Mouse (Mus musculus): ENCODE measurements at regions not wholly inside any gene's neighbourhood (a gene's known extent, or its start where the extent isn't known, plus 50 kb on each side); places are given as distances from the start of the nearest gene placed in this dataset.

- 55% methylated on average over 3 of the region's 3 CpGs for WGBS
- no peak overlapping the region for H3K27ac ChIP-seq (ENCODE audit: low read length)
- no peak overlapping the region for H3K4me3 ChIP-seq (ENCODE audit: low read depth, low read length)
- H3K9ac ChIP-seq (replicated peaks; ENCODE audit: low read depth), result no peak overlapping the region
- no peaks in the 10 kb centered on the region for H3K27me3 ChIP-seq (replicated peaks; ENCODE audit: insufficient read depth, low read length)
- TF ChIP-seq EP300 (IDR thresholded peaks at IDR 0.05), result no peak
- no peak for TF ChIP-seq CTCF (IDR thresholded peaks at IDR 0.05)
- H3K36me3 ChIP-seq (ENCODE audit: insufficient read depth, low read length), result no peaks in the 10 kb centered on the region
- no peak for ATAC-seq
- no peak overlapping the region for H3K4me2 ChIP-seq (replicated peaks; ENCODE audit: low read depth, low read length)
- DNase-seq (ENCODE audit: low spot score), result no peak
- no peaks in the 10 kb centered on the region for H3K4me1 ChIP-seq (ENCODE audit: insufficient read depth, low read depth, low read length)
- H3K9me3 ChIP-seq (ENCODE audit: low read length), result no peaks in the 10 kb centered on the region
These were observed 243.4 kb downstream of the Ddx10 start for GRCm38 (mm10) chr9:53004253-53004978.

DNA sequence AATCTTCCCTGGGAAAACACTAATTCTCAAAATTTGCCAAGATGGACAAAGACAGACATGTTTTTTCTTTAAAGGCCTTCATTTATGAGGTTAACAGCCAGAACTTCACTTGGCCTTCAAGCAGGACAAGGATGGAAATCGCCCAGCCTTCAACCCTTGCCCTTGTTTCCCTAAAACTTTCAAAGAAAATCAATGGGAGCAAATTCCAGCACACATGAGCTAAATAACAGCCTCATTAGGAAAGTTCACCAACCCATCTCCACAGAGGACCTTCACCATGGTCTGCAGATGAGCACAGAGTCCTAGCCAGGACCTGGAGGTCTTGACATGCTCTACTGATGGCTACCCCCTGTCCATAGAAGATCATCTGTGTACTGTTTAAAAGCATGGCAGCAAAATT lies 271.8 kb downstream of the Ddx10 start:
- Histone ChIP-seq H3K4me1 (ENCODE audit: insufficient read depth, low read depth, low read length) (no peaks in the 10 kb centered on the region), H3K9ac (replicated peaks; ENCODE audit: low read depth) (no peak overlapping the region), H3K27ac (ENCODE audit: low read length) (no peak overlapping the region), H3K27me3 (replicated peaks; ENCODE audit: insufficient read depth, low read length) (no peaks in the 10 kb centered on the region), H3K36me3 (ENCODE audit: insufficient read depth, low read length) (no peaks in the 10 kb centered on the region), H3K4me2 (replicated peaks; ENCODE audit: low read depth, low read length) (no peak overlapping the region), H3K4me3 (ENCODE audit: low read depth, low read length) (no peak overlapping the region), H3K9me3 (ENCODE audit: low read length) (no peaks in the 10 kb centered on the region)
- DNase-seq (ENCODE audit: low spot score), result no peak
- 69% methylated on average over 1 of the region's 1 CpGs for WGBS
- ATAC-seq, result no peak
- no peak for TF ChIP-seq CTCF (IDR thresholded peaks at IDR 0.05)
- TF ChIP-seq EP300 (IDR thresholded peaks at IDR 0.05), result no peak

GRCm38 (mm10) chr9:52965631-52966030 lies 282.2 kb downstream of the Ddx10 start:
- Histone ChIP-seq H3K36me3 (ENCODE audit: insufficient read depth, low read length) (no peaks in the 10 kb centered on the region), H3K4me1 (ENCODE audit: insufficient read depth, low read depth, low read length) (no peaks in the 10 kb centered on the region), H3K27me3 (replicated peaks; ENCODE audit: insufficient read depth, low read length) (no peaks in the 10 kb centered on the region), H3K9ac (replicated peaks; ENCODE audit: low read depth) (no peak overlapping the region), H3K9me3 (ENCODE audit: low read length) (no peaks in the 10 kb centered on the region), H3K4me2 (replicated peaks; ENCODE audit: low read depth, low read length) (no peak overlapping the region), H3K4me3 (ENCODE audit: low read depth, low read length) (no peak overlapping the region), H3K27ac (ENCODE audit: low read length) (no peak overlapping the region)
- DNase-seq (ENCODE audit: low spot score) (no peak), ATAC-seq (no peak)
- TF ChIP-seq EP300 (IDR thresholded peaks at IDR 0.05), result no peak
- TF ChIP-seq CTCF (IDR thresholded peaks at IDR 0.05), result no peak
- WGBS, result 95% methylated on average over 4 of the region's 4 CpGs

GRCm38 (mm10) chr9:52959668-52960067 lies 280.1 kb upstream of the AI593442 start:
- DNase-seq (ENCODE audit: low spot score) (no peak), ATAC-seq (no peak)
- Histone ChIP-seq H3K4me3 (ENCODE audit: low read depth, low read length) (no peak overlapping the region), H3K9ac (replicated peaks; ENCODE audit: low read depth) (no peak overlapping the region), H3K27ac (ENCODE audit: low read length) (no peak overlapping the region), H3K4me2 (replicated peaks; ENCODE audit: low read depth, low read length) (no peak overlapping the region), H3K27me3 (replicated peaks; ENCODE audit: insufficient read depth, low read length) (no peaks in the 10 kb centered on the region), H3K4me1 (ENCODE audit: insufficient read depth, low read depth, low read length) (no peaks in the 10 kb centered on the region), H3K36me3 (ENCODE audit: insufficient read depth, low read length) (no peaks in the 10 kb centered on the region), H3K9me3 (ENCODE audit: low read length) (no peaks in the 10 kb centered on the region)
- WGBS, result 73% methylated on average over 6 of the region's 6 CpGs
- no peak for TF ChIP-seq CTCF (IDR thresholded peaks at IDR 0.05)
- no peak for TF ChIP-seq EP300 (IDR thresholded peaks at IDR 0.05)

GRCm38 (mm10) chr9:52957245-52957644 lies 277.7 kb upstream of the AI593442 start:
- H3K9ac ChIP-seq (replicated peaks; ENCODE audit: low read depth), result no peak overlapping the region
- no peaks in the 10 kb centered on the region for H3K9me3 ChIP-seq (ENCODE audit: low read length)
- no peak overlapping the region for H3K4me2 ChIP-seq (replicated peaks; ENCODE audit: low read depth, low read length)
- no peaks in the 10 kb centered on the region for H3K36me3 ChIP-seq (ENCODE audit: insufficient read depth, low read length)
- no peak overlapping the region for H3K4me3 ChIP-seq (ENCODE audit: low read depth, low read length)
- no peaks in the 10 kb centered on the region for H3K4me1 ChIP-seq (ENCODE audit: insufficient read depth, low read depth, low read length)
- no peak overlapping the region for H3K27ac ChIP-seq (ENCODE audit: low read length)
- no peaks in the 10 kb centered on the region for H3K27me3 ChIP-seq (replicated peaks; ENCODE audit: insufficient read depth, low read length)
- ATAC-seq, result no peak
- no peak for TF ChIP-seq EP300 (IDR thresholded peaks at IDR 0.05)
- TF ChIP-seq CTCF (IDR thresholded peaks at IDR 0.05), result no peak
- DNase-seq (ENCODE audit: low spot score), result no peak
- 33% methylated on average over 1 of the region's 1 CpGs for WGBS

GRCm38 (mm10) chr9:52944081-52944480 lies 264.5 kb upstream of the AI593442 start:
- ATAC-seq, result no peak; the same call in 1 of the 2 replicates
- 43% methylated on average over 5 of the region's 5 CpGs for WGBS
- no peak overlapping the region for H3K27ac ChIP-seq (ENCODE audit: low read length)
- H3K9me3 ChIP-seq (ENCODE audit: low read length), result no peaks in the 10 kb centered on the region
- H3K4me1 ChIP-seq (ENCODE audit: insufficient read depth, low read depth, low read length), result no peaks in the 10 kb centered on the region
- no peaks in the 10 kb centered on the region for H3K36me3 ChIP-seq (ENCODE audit: insufficient read depth, low read length)
- TF ChIP-seq EP300 (IDR thresholded peaks at IDR 0.05) (peak; percentile 54; the same call in 1 of the 2 replicates), CTCF (IDR thresholded peaks at IDR 0.05) (no peak)
- no peak overlapping the region for H3K4me3 ChIP-seq (ENCODE audit: low read depth, low read length)
- H3K4me2 ChIP-seq (replicated peaks; ENCODE audit: low read depth, low read length), result no peak overlapping the region
- no peaks in the 10 kb centered on the region for H3K27me3 ChIP-seq (replicated peaks; ENCODE audit: insufficient read depth, low read length)
- no peak overlapping the region for H3K9ac ChIP-seq (replicated peaks; ENCODE audit: low read depth)
- peak; percentile 45 for DNase-seq (ENCODE audit: low spot score)
